Mouse (Mus musculus) ES-Bruce4 (cell line): ENCODE results near the gene Immt.

Source experiments
- CTCF ChIP-seq: IDR thresholded peaks from one replicate; pipeline ENCODE4 v1.8.1; 2011; ENCODE audit warnings: low read depth, low read length
- EP300 ChIP-seq: IDR thresholded peaks from 2 replicates; pipeline ENCODE4 v1.6.1; 2011; ENCODE audit warnings: low read depth, low read length; ENCODE audit not compliant: insufficient read depth
- POLR2A ChIP-seq: IDR thresholded peaks from one replicate; pipeline ENCODE4 v1.8.1; 2011; ENCODE audit warnings: low read length; ENCODE audit not compliant: insufficient read depth

GRCm38 (mm10) chr6:71809890-71810289 is 21.2 kb upstream of the Immt start:
- TF ChIP-seq CTCF, result no peak
- TF ChIP-seq POLR2A, result no peak
- TF ChIP-seq EP300, result no peak
